Mouse (Mus musculus) hindbrain, embryonic 13.5 days (tissue): ENCODE data around the gene Dpm1. TPM values are rescaled to one million over a fixed set of nuclear protein-coding genes. Genes with fewer than 3 reads are reported as not detected.

Source experiments
- ATAC-seq: fragments of 200-750 bp; cut with Nextera tagmentation; 2 replicates; pipeline ENCODE4 v1.8.0; 2017; ENCODE audit warnings: moderate TSS enrichment; ENCODE audit not compliant: low FRiP score
- H3K27ac ChIP-seq: fragments of 300-500 bp; sonication (generic); 2 replicates; pipeline ENCODE4 v1.5.1; 2015; ENCODE audit warnings: inconsistent platforms, mild to moderate bottlenecking, moderate library complexity
- H3K27me3 ChIP-seq: fragments of 300-500 bp; sonication (generic); 2 replicates; pipeline ENCODE4 v1.6.1; 2015; ENCODE audit warnings: mild to moderate bottlenecking, inconsistent platforms
- H3K36me3 ChIP-seq: fragments of 300-500 bp; sonication (generic); 2 replicates; pipeline ENCODE4 v1.6.1; 2015; ENCODE audit warnings: mild to moderate bottlenecking, inconsistent platforms
- H3K4me1 ChIP-seq: fragments of 300-500 bp; sonication (generic); replicated peaks from 2 replicates; pipeline ENCODE4 v1.6.1; 2015; ENCODE audit warnings: inconsistent platforms
- H3K4me2 ChIP-seq: fragments of 300-500 bp; sonication (generic); 2 replicates; pipeline ENCODE4 v1.6.1; 2015; ENCODE audit warnings: inconsistent platforms, mild to moderate bottlenecking, moderate library complexity
- H3K4me3 ChIP-seq: fragments of 300-500 bp; sonication (generic); 2 replicates; pipeline ENCODE4 v1.5.1; 2015; ENCODE audit warnings: mild to moderate bottlenecking, inconsistent platforms
- H3K9ac ChIP-seq: fragments of 300-500 bp; sonication (generic); 2 replicates; pipeline ENCODE4 v1.6.1; 2015; ENCODE audit warnings: mild to moderate bottlenecking, inconsistent platforms
- H3K9me3 ChIP-seq: fragments of 300-500 bp; sonication (generic); 2 replicates; pipeline ENCODE4 v1.6.1; 2016; ENCODE audit warnings: inconsistent platforms
- WGBS: fragments of 180-500 bp; shearing (Covaris S2); methylation state at CpG from one replicate; pipeline ENCODE4 v1.1.7; 2015; 5-methylcytosine and 5-hydroxymethylcytosine counted together
- polyA plus RNA-seq: library from polyadenylated mRNA; unstranded; fragments of >200 nt; fragmentation: Nextera tagmentation; extraction: Ambion mirVana; gene quantifications from 2 replicates; pipeline ENCODE4 v1.2.1, GENCODE M21; 2015

Gene Dpm1
- polyA plus RNA-seq, 1 experiment from 2014 or later, result 71.3 TPM

- ATAC-seq, result no peak
- no peak overlapping the region for H3K27ac ChIP-seq
- H3K4me3 ChIP-seq, result no peak overlapping the region
- H3K4me1 ChIP-seq, result no peaks in the 10 kb centered on the region
- 23% methylated on average over 2 of the region's 2 CpGs for WGBS
- H3K9ac ChIP-seq, result no peak overlapping the region
- peaks cover 19% of the 10 kb centered on the region for H3K27me3 ChIP-seq
- no peaks in the 10 kb centered on the region for H3K36me3 ChIP-seq
- H3K4me2 ChIP-seq, result no peak overlapping the region
- no peaks in the 10 kb centered on the region for H3K9me3 ChIP-seq
Measured at GRCm38 (mm10) chr2:168248856-168249245, 18.5 kb upstream of the Dpm1 start.

DNA sequence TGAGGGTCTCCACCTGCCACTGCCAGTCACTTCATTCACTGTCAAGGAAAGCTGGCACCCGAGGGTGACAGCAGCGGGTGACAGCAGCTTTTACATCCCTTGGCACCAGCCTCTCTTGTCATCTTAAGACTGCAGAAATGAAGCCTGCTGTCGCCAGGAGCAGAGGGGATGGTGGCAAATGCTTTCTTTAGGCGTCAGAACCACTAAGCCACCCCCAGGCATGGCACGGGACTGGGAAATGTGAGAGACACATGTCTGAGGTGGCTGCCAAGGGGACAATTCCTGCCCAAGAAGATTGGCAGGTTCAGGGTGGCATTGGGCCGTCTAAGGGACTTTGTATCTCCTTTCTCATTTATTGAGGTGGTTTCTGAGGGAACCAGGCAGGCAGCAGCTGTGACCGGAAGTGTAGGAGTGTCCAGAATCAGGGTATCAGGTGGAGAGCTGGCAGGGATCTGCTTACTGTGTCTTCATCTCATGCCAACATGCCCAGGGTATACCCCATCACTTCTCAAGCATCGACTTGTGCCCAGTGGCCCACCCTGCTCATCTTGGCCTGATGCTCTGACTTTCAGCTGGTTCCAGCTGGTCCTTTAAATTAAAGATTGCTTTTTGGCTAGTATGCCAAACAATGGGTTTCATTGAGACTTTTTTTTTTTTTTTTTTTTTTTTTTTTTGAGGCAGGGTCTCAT, 17.9 kb upstream of the Dpm1 start:
- Histone ChIP-seq H3K27ac (no peak overlapping the region), H3K4me2 (no peak overlapping the region), H3K9me3 (no peaks in the 10 kb centered on the region), H3K4me3 (no peak overlapping the region), H3K9ac (no peak overlapping the region), H3K36me3 (no peaks in the 10 kb centered on the region), H3K4me1 (no peaks in the 10 kb centered on the region), H3K27me3 (peaks cover 19% of the 10 kb centered on the region)
- 0 out of 2 replicates have a peak, but pooled peaks have one; percentile 45 for ATAC-seq
- 72% methylated on average over 8 of the region's 8 CpGs for WGBS

DNA sequence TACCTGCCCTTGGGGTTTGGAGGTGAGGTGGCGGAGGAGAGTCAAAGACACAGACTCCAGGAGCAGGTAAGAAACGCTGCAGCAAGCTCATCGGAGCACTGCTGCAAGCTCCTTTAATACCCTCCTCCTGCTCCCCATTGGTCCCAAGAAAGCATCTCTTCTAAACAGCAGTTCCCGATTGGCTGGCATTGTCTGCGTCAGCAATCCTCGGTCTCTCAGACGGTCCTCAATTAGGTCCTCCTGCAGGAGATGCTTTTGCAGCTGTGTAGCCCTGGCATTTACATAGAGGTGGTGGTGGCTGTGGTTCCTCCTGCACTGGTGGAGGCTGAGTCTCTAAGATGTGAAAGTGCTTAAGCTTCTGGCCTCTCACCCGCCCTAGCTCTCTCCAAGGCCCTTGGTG, 15.2 kb upstream of the Dpm1 start:
- H3K27ac ChIP-seq, result no peak overlapping the region
- peaks cover 9% of the 10 kb centered on the region for H3K27me3 ChIP-seq
- H3K9me3 ChIP-seq, result no peaks in the 10 kb centered on the region
- 35% methylated on average over 8 of the region's 8 CpGs for WGBS
- H3K4me1 ChIP-seq, result no peaks in the 10 kb centered on the region
- no peak for ATAC-seq
- no peak overlapping the region for H3K4me2 ChIP-seq
- H3K36me3 ChIP-seq, result no peaks in the 10 kb centered on the region
- H3K4me3 ChIP-seq, result no peak overlapping the region
- H3K9ac ChIP-seq, result no peak overlapping the region

DNA sequence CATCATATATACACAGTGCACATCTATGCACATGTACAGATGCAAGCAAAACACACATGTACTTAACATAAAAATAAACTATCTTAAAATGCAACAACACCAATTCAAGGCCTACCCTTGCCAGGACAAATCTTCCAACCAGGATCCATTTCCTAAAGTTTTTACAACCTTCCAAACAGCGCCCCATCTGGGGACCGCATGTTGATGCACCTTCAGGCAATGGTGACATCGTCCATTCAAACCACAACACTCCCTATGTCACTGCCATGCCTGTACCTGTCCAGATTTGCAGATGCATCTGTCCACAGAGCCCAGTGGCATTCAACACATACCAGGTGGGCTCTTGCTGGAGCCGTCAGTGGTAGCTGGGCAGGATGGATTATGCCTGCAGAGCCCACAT, 12.9 kb upstream of the Dpm1 start:
- ATAC-seq, result no peak
- H3K9me3 ChIP-seq, result peaks cover 4% of the 10 kb centered on the region; the same call in 1 of the 2 replicates
- H3K4me1 ChIP-seq, result no peaks in the 10 kb centered on the region
- no peak overlapping the region for H3K4me2 ChIP-seq
- H3K27me3 ChIP-seq, result peaks cover 11% of the 10 kb centered on the region
- no peak overlapping the region for H3K4me3 ChIP-seq
- 79% methylated on average over 4 of the region's 4 CpGs for WGBS
- H3K9ac ChIP-seq, result no peak overlapping the region
- no peaks in the 10 kb centered on the region for H3K36me3 ChIP-seq
- H3K27ac ChIP-seq, result no peak overlapping the region

- H3K9me3 ChIP-seq, result peaks cover 4% of the 10 kb centered on the region; the same call in 1 of the 2 replicates
- no peak overlapping the region for H3K4me2 ChIP-seq
- peaks cover 11% of the 10 kb centered on the region for H3K27me3 ChIP-seq
- no peaks in the 10 kb centered on the region for H3K36me3 ChIP-seq
- H3K4me1 ChIP-seq, result no peaks in the 10 kb centered on the region
- no peak overlapping the region for H3K27ac ChIP-seq
- no peak overlapping the region for H3K4me3 ChIP-seq
- ATAC-seq, result no peak
- no peak overlapping the region for H3K9ac ChIP-seq
Measured at GRCm38 (mm10) chr2:168242841-168243240, 12.4 kb upstream of the Dpm1 start.

GRCm38 (mm10) chr2:168238335-168238734, 7.9 kb upstream of the Dpm1 start:
- peaks cover 5% of the 10 kb centered on the region for H3K4me1 ChIP-seq
- no peak for ATAC-seq
- peaks cover 4% of the 10 kb centered on the region; the same call in 1 of the 2 replicates for H3K9me3 ChIP-seq
- H3K36me3 ChIP-seq, result peaks cover 21% of the 10 kb centered on the region
- WGBS, result 91% methylated on average over 4 of the region's 4 CpGs
- no peak overlapping the region for H3K9ac ChIP-seq
- no peak overlapping the region for H3K4me2 ChIP-seq
- peaks cover 6% of the 10 kb centered on the region; the same call in 1 of the 2 replicates for H3K27me3 ChIP-seq
- no peak overlapping the region for H3K4me3 ChIP-seq
- no peak overlapping the region for H3K27ac ChIP-seq

DNA sequence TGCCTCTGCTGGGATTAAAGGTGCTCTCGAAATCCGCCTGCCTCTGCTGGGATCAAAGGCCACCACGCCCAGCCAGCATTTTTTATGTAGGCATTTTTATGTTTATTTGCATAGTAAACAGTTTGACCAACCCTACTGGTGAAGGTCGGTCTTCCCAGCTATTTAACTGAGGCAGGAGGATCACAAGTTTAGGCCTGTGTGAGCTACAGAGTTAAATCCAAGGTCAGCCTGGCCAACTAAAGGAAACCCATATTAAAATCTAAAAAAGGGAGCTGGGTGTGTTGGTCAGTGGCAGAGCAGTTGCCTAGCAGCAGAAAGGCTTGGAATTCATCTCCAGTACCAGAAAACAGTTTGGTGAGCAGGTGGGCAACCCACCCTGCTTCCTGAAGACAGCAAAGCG, 2.9 kb upstream of the Dpm1 start:
- no peak overlapping the region for H3K4me3 ChIP-seq
- H3K27ac ChIP-seq, result no peak overlapping the region
- no peak overlapping the region for H3K9ac ChIP-seq
- no peak for ATAC-seq
- H3K36me3 ChIP-seq, result peaks cover 24% of the 10 kb centered on the region
- H3K9me3 ChIP-seq, result no peaks in the 10 kb centered on the region
- WGBS, result 92% methylated on average over 5 of the region's 5 CpGs
- H3K4me1 ChIP-seq, result peaks cover 42% of the 10 kb centered on the region
- no peak overlapping the region for H3K4me2 ChIP-seq
- no peaks in the 10 kb centered on the region for H3K27me3 ChIP-seq

- ATAC-seq, result no peak
- peak overlapping the region; percentile 95; the same call in 1 of the 2 replicates for H3K27ac ChIP-seq
- no peaks in the 10 kb centered on the region for H3K27me3 ChIP-seq
- H3K4me3 ChIP-seq, result peak overlapping the region; percentile 100
- H3K9me3 ChIP-seq, result no peaks in the 10 kb centered on the region
- H3K36me3 ChIP-seq, result peaks cover 28% of the 10 kb centered on the region
- WGBS, result 63% methylated on average over 33 of the region's 33 CpGs
- H3K4me1 ChIP-seq, result peaks cover 46% of the 10 kb centered on the region
- peak overlapping the region; percentile 96 for H3K9ac ChIP-seq
- peak overlapping the region; percentile 99 for H3K4me2 ChIP-seq
Measured at GRCm38 (mm10) chr2:168231471-168231829, 1.1 kb upstream of the Dpm1 start.

DNA sequence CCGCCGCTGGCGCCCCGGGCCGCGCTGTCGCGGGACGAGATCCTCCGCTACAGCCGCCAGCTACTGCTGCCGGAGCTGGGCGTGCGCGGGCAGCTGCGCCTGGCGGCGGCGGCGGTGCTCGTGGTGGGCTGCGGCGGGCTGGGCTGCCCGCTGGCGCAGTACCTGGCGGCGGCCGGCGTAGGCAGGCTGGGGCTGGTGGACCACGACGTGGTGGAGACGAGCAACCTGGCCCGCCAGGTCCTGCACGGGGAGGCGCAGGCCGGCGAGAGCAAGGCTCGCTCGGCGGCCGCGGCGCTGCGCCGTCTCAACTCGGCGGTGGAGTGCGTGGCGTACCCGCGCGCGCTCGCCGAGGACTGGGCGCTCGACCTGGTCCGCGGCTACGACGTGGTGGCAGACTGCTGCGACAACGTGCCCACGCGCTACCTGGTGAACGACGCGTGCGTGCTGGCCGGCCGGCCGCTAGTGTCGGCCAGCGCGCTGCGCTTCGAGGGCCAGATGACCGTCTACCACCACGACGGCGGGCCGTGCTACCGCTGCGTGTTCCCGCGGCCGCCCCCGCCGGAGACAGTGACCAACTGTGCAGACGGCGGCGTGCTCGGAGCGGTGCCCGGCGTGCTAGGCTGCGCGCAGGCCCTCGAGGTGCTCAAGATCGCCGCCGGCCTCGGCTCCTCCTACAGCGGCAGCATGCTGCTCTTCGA, 531 bp upstream of the Dpm1 start:
- ATAC-seq, result peak; percentile 73
- peak overlapping the region; percentile 96 for H3K9ac ChIP-seq
- no peaks in the 10 kb centered on the region for H3K27me3 ChIP-seq
- peaks cover 46% of the 10 kb centered on the region for H3K4me1 ChIP-seq
- H3K9me3 ChIP-seq, result no peaks in the 10 kb centered on the region
- peak overlapping the region; percentile 99 for H3K4me2 ChIP-seq
- H3K27ac ChIP-seq, result peak overlapping the region; percentile 95
- H3K4me3 ChIP-seq, result peak overlapping the region; percentile 100
- peaks cover 32% of the 10 kb centered on the region for H3K36me3 ChIP-seq
- WGBS, result 5% methylated on average over 71 of the region's 105 CpGs

DNA sequence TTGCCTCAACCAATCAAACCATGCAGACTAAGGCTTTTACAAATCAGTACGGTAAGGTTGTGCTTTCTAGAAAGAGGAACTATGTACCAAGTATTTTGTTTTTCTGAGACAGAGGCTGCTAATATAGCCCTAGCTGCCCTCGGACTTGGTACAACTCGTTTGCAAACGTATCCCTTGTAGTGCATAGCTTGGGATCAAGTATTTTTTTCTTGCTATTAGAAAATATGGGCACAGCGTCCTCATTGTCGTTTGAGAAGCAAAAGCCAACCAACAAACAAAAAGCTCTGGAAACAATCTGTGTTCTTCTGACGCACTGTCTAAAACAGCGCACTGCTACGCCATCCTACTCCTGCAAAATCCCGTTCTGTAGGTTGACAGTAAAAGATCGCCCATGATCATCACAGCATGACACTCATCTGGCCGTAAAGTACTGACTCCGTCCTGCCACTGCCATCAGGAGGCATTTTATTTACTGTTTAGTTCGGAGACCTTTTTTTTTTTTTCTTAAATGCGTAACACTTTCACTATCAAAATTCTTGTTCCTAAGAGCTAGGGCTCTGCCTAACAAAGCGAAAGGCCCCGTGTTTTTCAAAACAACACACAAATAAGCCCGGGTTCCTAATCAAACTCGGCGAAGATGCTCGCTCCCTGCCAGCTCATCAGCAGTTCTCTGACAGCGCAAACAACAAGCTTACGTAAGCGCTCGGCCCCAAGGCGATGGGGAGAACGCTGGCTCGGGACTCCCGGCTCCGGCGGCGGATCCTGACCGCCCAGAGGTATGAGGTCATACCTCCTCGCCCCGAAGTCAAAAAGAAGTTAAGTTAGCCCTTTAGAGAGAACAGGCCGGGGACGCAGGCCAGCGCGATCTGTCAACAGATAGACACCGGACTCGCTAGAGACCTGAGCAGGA, 1.0 kb downstream of the Dpm1 start:
- Histone ChIP-seq H3K4me3 (peak overlapping the region; percentile 100), H3K4me1 (peaks cover 46% of the 10 kb centered on the region), H3K36me3 (peaks cover 36% of the 10 kb centered on the region), H3K4me2 (peak overlapping the region; percentile 99), H3K9me3 (no peaks in the 10 kb centered on the region), H3K27ac (peak overlapping the region; percentile 95), H3K27me3 (no peaks in the 10 kb centered on the region), H3K9ac (peak overlapping the region; percentile 96)
- ATAC-seq, result no peak
- WGBS, result 21% methylated on average over 41 of the region's 41 CpGs

GRCm38 (mm10) chr2:168223326-168223725, 7.1 kb downstream of the Dpm1 start:
- Histone ChIP-seq H3K36me3 (peaks cover 75% of the 10 kb centered on the region), H3K4me2 (no peak overlapping the region), H3K9ac (no peak overlapping the region), H3K27me3 (no peaks in the 10 kb centered on the region), H3K4me3 (no peak overlapping the region), H3K27ac (no peak overlapping the region), H3K4me1 (peaks cover 5% of the 10 kb centered on the region), H3K9me3 (no peaks in the 10 kb centered on the region)
- no peak for ATAC-seq
- 85% methylated on average over 6 of the region's 6 CpGs for WGBS

DNA sequence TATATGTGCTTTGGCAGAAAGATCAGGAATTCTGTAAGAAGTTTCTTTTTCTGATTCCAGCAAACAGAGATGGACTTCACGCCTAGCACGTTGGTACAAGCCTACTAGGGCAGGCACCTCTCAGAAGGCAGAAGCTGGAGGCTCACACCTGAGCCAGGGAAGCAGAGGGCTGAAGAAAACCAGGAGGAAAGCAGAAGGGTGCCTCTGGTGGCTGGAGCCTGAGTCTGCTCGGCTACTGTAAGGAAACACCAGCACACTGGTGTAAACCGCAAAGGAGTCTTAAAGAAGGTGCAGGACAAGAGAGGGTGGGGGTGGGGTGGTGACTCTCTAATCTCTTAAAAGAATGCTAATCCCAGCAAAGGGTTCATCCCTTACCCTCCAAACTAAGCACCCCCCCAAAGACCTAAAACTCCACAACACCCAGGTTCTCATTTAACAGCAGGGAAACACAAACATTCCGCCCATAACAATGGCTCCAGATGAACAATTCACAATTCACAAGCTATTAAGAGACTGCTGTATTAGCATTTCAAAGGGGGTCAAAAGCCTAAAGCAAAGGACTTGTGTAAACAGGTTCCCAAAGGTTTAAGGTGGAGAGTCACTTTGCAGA, 16.5 kb downstream of the Dpm1 start:
- no peak for ATAC-seq
- 55% methylated on average over 5 of the region's 5 CpGs for WGBS
- peaks cover 86% of the 10 kb centered on the region for H3K36me3 ChIP-seq

More for the DNA sequence above, 16.5 kb downstream of the Dpm1 start:
- Histone ChIP-seq H3K9ac (no peak overlapping the region), H3K4me1 (no peaks in the 10 kb centered on the region), H3K4me3 (no peak overlapping the region), H3K9me3 (no peaks in the 10 kb centered on the region), H3K27ac (no peak overlapping the region), H3K27me3 (no peaks in the 10 kb centered on the region), H3K4me2 (no peak overlapping the region)
